Mouse (Mus musculus) G1E (cell line): Measurements from ENCODE around the gene Hes5.

Experiments
- CTCF ChIP-seq: IDR thresholded peaks from 2 replicates; pipeline ENCODE4 v1.5.1; 2012; ENCODE audit warnings: low read depth, low read length, inconsistent platforms, mixed read lengths
- GATA1 ChIP-seq: IDR thresholded peaks from 2 replicates; pipeline ENCODE4 v1.6.1; 2012; ENCODE audit warnings: borderline replicate concordance, low read length, inconsistent platforms, mixed read lengths
- GATA2 ChIP-seq: IDR thresholded peaks from 2 replicates; pipeline ENCODE4 v1.6.1; 2012; ENCODE audit warnings: low read depth, low read length, inconsistent platforms, borderline replicate concordance
- TAL1 ChIP-seq: conservative IDR thresholded peaks from 2 replicates; pipeline ENCODE4 v1.6.1; 2012; ENCODE audit warnings: low read depth, low read length, inconsistent platforms, mixed read lengths

DNA sequence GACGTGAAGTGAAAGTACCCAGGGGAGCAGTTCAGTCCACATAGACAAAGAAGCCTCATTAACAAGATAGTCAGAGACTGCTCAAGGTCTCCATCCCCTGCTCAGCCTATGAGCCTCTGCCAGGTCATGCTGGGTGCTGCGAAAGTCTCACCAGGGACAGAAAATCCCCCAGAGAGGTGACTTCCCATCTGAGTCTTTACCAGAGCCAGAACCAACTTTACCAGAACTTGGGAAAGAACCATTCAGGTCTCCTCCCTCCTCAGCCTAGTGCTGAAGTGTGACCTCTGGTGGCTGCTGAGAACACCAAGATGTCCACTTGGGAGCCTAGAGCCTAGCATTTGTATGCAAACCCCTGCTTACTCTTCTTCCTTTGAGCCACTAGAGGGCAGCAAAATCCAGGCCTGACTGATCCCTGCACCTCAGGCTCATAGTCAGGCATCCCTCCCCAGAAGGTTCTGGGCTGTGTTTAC lies 16.6 kb upstream of the Hes5 start:
- TF ChIP-seq CTCF (peak; percentile 96), GATA1 (no peak), TAL1 (no peak), GATA2 (no peak)
